Mouse (Mus musculus) midbrain, postnatal 0 days (tissue): ENCODE measurements at regions not wholly inside any gene's neighbourhood (a gene's known extent, or its start where the extent isn't known, plus 50 kb on each side); places are given as distances from the start of the nearest gene placed in this dataset.

Experiments
- ATAC-seq: fragments of 200-750 bp; cut with Nextera tagmentation; 2 replicates; pipeline ENCODE4 v1.8.0; 2017; ENCODE audit warnings: moderate number of reproducible peaks, mild to moderate bottlenecking, moderate TSS enrichment, moderate library complexity; ENCODE audit not compliant: low FRiP score
- DNase-seq: peaks from one replicate; pipeline ENCODE4 v3.0.0-alpha.2; 2015; ENCODE audit warnings: low spot score
- H3K27ac ChIP-seq: fragments of 300-500 bp; sonication (generic); 2 replicates; pipeline ENCODE4 v1.5.1; 2014; ENCODE audit warnings: low read depth, mild to moderate bottlenecking, low read length, mixed read lengths
- H3K27me3 ChIP-seq: fragments of 300-500 bp; sonication (generic); 2 replicates; pipeline ENCODE4 v1.6.1; 2014; ENCODE audit warnings: low read length, control low read depth, mixed read lengths; ENCODE audit not compliant: insufficient read depth
- H3K36me3 ChIP-seq: fragments of 300-500 bp; sonication (generic); 2 replicates; pipeline ENCODE4 v1.6.1; 2014; ENCODE audit warnings: low read length, control low read depth, mixed read lengths; ENCODE audit not compliant: insufficient read depth
- H3K4me1 ChIP-seq: fragments of 300-500 bp; sonication (generic); 2 replicates; pipeline ENCODE4 v1.6.1; 2014; ENCODE audit warnings: mild to moderate bottlenecking, control low read depth, antibody characterized with exemption, low read length, mixed read lengths; ENCODE audit not compliant: insufficient read depth
- H3K4me2 ChIP-seq: fragments of 300-500 bp; sonication (generic); 2 replicates; pipeline ENCODE4 v1.6.1; 2014; ENCODE audit warnings: low read depth, mild to moderate bottlenecking, low read length, mixed read lengths; ENCODE audit not compliant: poor library complexity, severe bottlenecking
- H3K4me3 ChIP-seq: fragments of 300-500 bp; sonication (generic); 2 replicates; pipeline ENCODE4 v1.5.1; 2014; ENCODE audit warnings: low read depth, mild to moderate bottlenecking, low read length, moderate library complexity
- H3K9ac ChIP-seq: fragments of 300-500 bp; sonication (generic); replicated peaks from 2 replicates; pipeline ENCODE4 v1.6.1; 2014; ENCODE audit warnings: mild to moderate bottlenecking, low read length, moderate library complexity, mixed read lengths; ENCODE audit not compliant: poor library complexity, severe bottlenecking
- H3K9me3 ChIP-seq: fragments of 300-500 bp; sonication (generic); 2 replicates; pipeline ENCODE4 v1.6.1; 2016; ENCODE audit warnings: low read length, control low read depth
- CTCF ChIP-seq: IDR thresholded peaks from 2 replicates; pipeline ENCODE4 v1.5.1; 2016; ENCODE audit warnings: antibody characterized with exemption, mild to moderate bottlenecking
- WGBS: fragments of 180-500 bp; shearing (Covaris S2); extraction: QIAGEN DNeasy Blood & Tissue Kit; methylation state at CpG from one replicate; pipeline ENCODE4 v1.1.7; 2014; 5-methylcytosine and 5-hydroxymethylcytosine counted together

- H3K36me3 ChIP-seq, result no peaks in the 10 kb centered on the region
- no peak overlapping the region for H3K4me3 ChIP-seq
- DNase-seq (no peak), ATAC-seq (no peak)
- H3K27me3 ChIP-seq, result no peaks in the 10 kb centered on the region
- no peak overlapping the region for H3K27ac ChIP-seq
- no peak overlapping the region for H3K4me2 ChIP-seq
- H3K4me1 ChIP-seq, result no peaks in the 10 kb centered on the region
- 88% methylated on average over 2 of the region's 2 CpGs for WGBS
- TF ChIP-seq CTCF, result no peak
- no peaks in the 10 kb centered on the region for H3K9me3 ChIP-seq
- no peak overlapping the region for H3K9ac ChIP-seq
Measured at GRCm38 (mm10) chr15:62477779-62478178, 1367.2 kb downstream of the Gsdmc2 start.

GRCm38 (mm10) chr15:62476452-62476851 is 1368.5 kb downstream of the Gsdmc2 start:
- Histone ChIP-seq H3K4me2 (no peak overlapping the region), H3K27me3 (no peaks in the 10 kb centered on the region), H3K9ac (no peak overlapping the region), H3K4me3 (no peak overlapping the region), H3K27ac (no peak overlapping the region), H3K9me3 (no peaks in the 10 kb centered on the region), H3K36me3 (no peaks in the 10 kb centered on the region), H3K4me1 (no peaks in the 10 kb centered on the region)
- 85% methylated on average over 4 of the region's 4 CpGs for WGBS
- no peak for ATAC-seq
- TF ChIP-seq CTCF, result no peak
- DNase-seq, result no peak

GRCm38 (mm10) chr15:62470683-62471331 is 1374.2 kb downstream of the Gsdmc2 start:
- Histone ChIP-seq H3K4me3 (no peak overlapping the region), H3K27ac (no peak overlapping the region), H3K4me2 (no peak overlapping the region), H3K27me3 (no peaks in the 10 kb centered on the region), H3K9ac (no peak overlapping the region), H3K4me1 (no peaks in the 10 kb centered on the region), H3K9me3 (no peaks in the 10 kb centered on the region), H3K36me3 (no peaks in the 10 kb centered on the region)
- ATAC-seq (no peak), DNase-seq (no peak)
- TF ChIP-seq CTCF, result no peak
- WGBS, result 40% methylated on average over 7 of the region's 7 CpGs

GRCm38 (mm10) chr15:62468076-62468475 is 1376.9 kb downstream of the Gsdmc2 start:
- Histone ChIP-seq H3K9ac (no peak overlapping the region), H3K27me3 (no peaks in the 10 kb centered on the region), H3K4me2 (no peak overlapping the region), H3K27ac (no peak overlapping the region), H3K36me3 (no peaks in the 10 kb centered on the region), H3K4me1 (no peaks in the 10 kb centered on the region), H3K4me3 (no peak overlapping the region), H3K9me3 (no peaks in the 10 kb centered on the region)
- WGBS, result 46% methylated on average over 3 of the region's 3 CpGs
- DNase-seq, result no peak
- ATAC-seq, result no peak
- TF ChIP-seq CTCF, result no peak

- no peaks in the 10 kb centered on the region for H3K36me3 ChIP-seq
- no peaks in the 10 kb centered on the region for H3K4me1 ChIP-seq
- no peak overlapping the region for H3K9ac ChIP-seq
- H3K4me3 ChIP-seq, result no peak overlapping the region
- no peaks in the 10 kb centered on the region for H3K27me3 ChIP-seq
- no peak for TF ChIP-seq CTCF
- no peaks in the 10 kb centered on the region for H3K9me3 ChIP-seq
- ATAC-seq, result no peak
- H3K4me2 ChIP-seq, result no peak overlapping the region
- no peak for DNase-seq
- no peak overlapping the region for H3K27ac ChIP-seq
Measured at GRCm38 (mm10) chr15:62466856-62467255, 1378.1 kb downstream of the Gsdmc2 start.

- Histone ChIP-seq H3K27ac (no peak overlapping the region), H3K27me3 (no peaks in the 10 kb centered on the region), H3K9ac (no peak overlapping the region), H3K4me1 (no peaks in the 10 kb centered on the region), H3K4me2 (no peak overlapping the region), H3K9me3 (no peaks in the 10 kb centered on the region), H3K4me3 (no peak overlapping the region), H3K36me3 (no peaks in the 10 kb centered on the region)
- ATAC-seq (no peak), DNase-seq (no peak)
- 78% methylated on average over 6 of the region's 6 CpGs for WGBS
- TF ChIP-seq CTCF, result peak; percentile 38; the same call in 1 of the 2 replicates
Measured at GRCm38 (mm10) chr15:62465026-62465839, 1379.7 kb downstream of the Gsdmc2 start.
